In genomic region chr2:154659531-154660074, GRCm38 (mm10) we compare ENCODE assay signal across 9 mouse cellular contexts. TPM values are rescaled to one million over a fixed set of nuclear protein-coding genes. Genes with fewer than 3 reads are reported as not detected.
A peak's percentile ranks its signal among the peaks of the same experiment; 100 is the strongest.
DNase-seq lines count a peak whose midpoint lies in the region; ATAC-seq and TF ChIP-seq lines count a peak whose summit lies in the region.
"Had no signal": no experiment of that assay in that cellular context is flagged by ENCODE, and none has a peak within 500 bp of the region (broad histone marks: within the 10 kb centered on the region; RNA-seq: fewer than 3 reads in every experiment).

No protein-coding gene starts in this region.

- 90% methylated on average over 5 of the region's 5 CpGs for WGBS in heart, embryonic 11.5 days (ENCODE audit: insufficient replicate concordance)
- WGBS in spleen, adult 2 months = 44% methylated on average over 3 of the region's 5 CpGs
- 68% methylated on average over 2 of the region's 5 CpGs for WGBS in liver, embryonic 12.5 days (ENCODE audit: insufficient replicate concordance)

- no peak for TF ChIP-seq CTCF in spleen, adult 2 months (IDR thresholded peaks at IDR 0.05; ENCODE audit: extremely low read depth, insufficient read depth, insufficient read length, insufficient replicate concordance)

- H3K4me1 ChIP-seq in heart, embryonic 11.5 days (ENCODE audit: control insufficient read depth, insufficient read depth, low read length) = peaks cover 19% of the 10 kb centered on the region
- H3K4me1 ChIP-seq in spleen, adult 2 months (ENCODE audit: control insufficient read depth, insufficient read depth, insufficient read length) = peaks cover 10% of the 10 kb centered on the region; the same call in 1 of the 2 replicates
- H3K4me1 ChIP-seq in liver, embryonic 12.5 days = peaks cover 41% of the 10 kb centered on the region

- no peaks in the 10 kb centered on the region for H3K9me3 ChIP-seq in heart, embryonic 11.5 days (replicated peaks; ENCODE audit: control insufficient read depth, low read length)
- H3K9me3 ChIP-seq in liver, embryonic 12.5 days (replicated peaks) = no peaks in the 10 kb centered on the region

- H3K4me2 ChIP-seq in heart, embryonic 11.5 days = peak overlapping the region; percentile 82
- peak overlapping the region; percentile 86 for H3K4me2 ChIP-seq in liver, embryonic 12.5 days

- H3K9ac ChIP-seq in heart, embryonic 11.5 days (ENCODE audit: low read depth, low read length) = no peak overlapping the region
- peak overlapping the region; percentile 97; the same call in 1 of the 2 replicates for H3K9ac ChIP-seq in liver, embryonic 12.5 days

- no peaks in the 10 kb centered on the region for H3K36me3 ChIP-seq in heart, embryonic 11.5 days (ENCODE audit: control insufficient read depth, insufficient read depth, low read length)
- H3K36me3 ChIP-seq in spleen, adult 2 months (ENCODE audit: control insufficient read depth, insufficient read depth, low read length) = no peaks in the 10 kb centered on the region
- peaks cover 41% of the 10 kb centered on the region for H3K36me3 ChIP-seq in liver, embryonic 12.5 days

- DNase-seq in heart, adult 9 months (ENCODE audit: low spot score in 2 of 2) = no peak
- no peak for DNase-seq in spleen, adult 2 months (ENCODE audit: low read depth in 1 of 2, low spot score in 2 of 2)
- DNase-seq in spleen, adult 18-20 months = no peak
- no peak for DNase-seq in adrenal gland, postnatal 4 days (ENCODE audit: low spot score in 2 of 2)
- DNase-seq in gastrocnemius, adult 18-20 months (ENCODE audit: low spot score) = no peak
- DNase-seq in embryo, embryonic 10 days (ENCODE audit: low spot score) = no peak
- DNase-seq: left cerebral cortex, postnatal 4 days had no signal

- no peak overlapping the region for H3K27ac ChIP-seq in heart, embryonic 11.5 days (ENCODE audit: low read depth, low read length)
- peak overlapping the region; percentile 37; the same call in 1 of the 2 replicates for H3K27ac ChIP-seq in spleen, adult 2 months (ENCODE audit: insufficient read depth, low read length)
- H3K27ac ChIP-seq in liver, embryonic 12.5 days = peak overlapping the region; percentile 92

- no peaks in the 10 kb centered on the region for H3K27me3 ChIP-seq in heart, embryonic 11.5 days (ENCODE audit: control insufficient read depth, insufficient read depth, low read length)
- no peaks in the 10 kb centered on the region for H3K27me3 ChIP-seq in spleen, adult 2 months (ENCODE audit: control insufficient read depth, insufficient read depth, low read length)
- no peaks in the 10 kb centered on the region for H3K27me3 ChIP-seq in liver, embryonic 12.5 days (replicated peaks)

- no peak for TF ChIP-seq POLR2A in spleen, adult 2 months (IDR thresholded peaks at IDR 0.05; ENCODE audit: low read depth, low read length)

- ATAC-seq in heart, embryonic 11.5 days (replicated peaks; ENCODE audit: insufficient number of reproducible peaks, low FRiP score, low TSS enrichment) = no peak
- no peak for ATAC-seq in liver, embryonic 12.5 days

- 0 out of 2 replicates have a peak overlapping the region, but pooled peaks have one; percentile 0 for H3K4me3 ChIP-seq in heart, embryonic 11.5 days (ENCODE audit: low read depth, low read length)
- H3K4me3 ChIP-seq in spleen, adult 2 months (ENCODE audit: extremely low read depth, insufficient read depth, insufficient read length) = no peak overlapping the region
- H3K4me3 ChIP-seq in liver, embryonic 12.5 days = peak overlapping the region; percentile 10; the same call in 1 of the 2 replicates

RNA-seq across cellular contexts. Expression of gene Chmp4b, which starts 8.1 kb away (rescaled TPM):
- polyA plus RNA-seq in heart, embryonic 11.5 days (2014; fragmentation: Nextera tagmentation; extraction: Ambion mirVana) = 10.1 and 12.5 TPM in 2 replicates
- polyA plus RNA-seq in spleen, adult 2 months (2012; rRNA removed) = 52.8 and 63.3 TPM in 2 replicates
- polyA plus RNA-seq in liver, embryonic 12.5 days (2016; fragmentation: Nextera tagmentation; extraction: Ambion mirVana) = 17.6 and 18.2 TPM in 2 replicates
- total RNA-seq in adrenal gland, postnatal 4 days (2021) = 100 to 1,000 TPM; 214 to 228 TPM
- 100 to 1,000 TPM; 121 to 127 TPM for total RNA-seq in gastrocnemius, adult 18-20 months (2021)

RNA-seq across cellular contexts. Expression of gene 4930519P11Rik, which starts 46.4 kb away (rescaled TPM):
- polyA plus RNA-seq in heart, embryonic 11.5 days (2014; fragmentation: Nextera tagmentation; extraction: Ambion mirVana) = 0.72 TPM in 1 of 2 replicates, not detected in the other
- 0.80 and 1.4 TPM in 2 replicates for polyA plus RNA-seq in spleen, adult 2 months (2012; rRNA removed)
- polyA plus RNA-seq in liver, embryonic 12.5 days (2016; fragmentation: Nextera tagmentation; extraction: Ambion mirVana) = 0.45 TPM in 1 of 2 replicates, not detected in the other
- 1 to 10 TPM in 1 of 2 experiments, under 1 TPM in 1; 0.71 to 1.3 TPM for total RNA-seq in adrenal gland, postnatal 4 days (2021)
- total RNA-seq in gastrocnemius, adult 18-20 months (2021) = not detected
- total RNA-seq: left cerebral cortex, postnatal 4 days had no signal

RNA-seq across cellular contexts. Expression of gene Zfp341, which starts 46.5 kb away (rescaled TPM):
- polyA plus RNA-seq in heart, embryonic 11.5 days (2014; fragmentation: Nextera tagmentation; extraction: Ambion mirVana) = 0.77 and 0.93 TPM in 2 replicates
- polyA plus RNA-seq in spleen, adult 2 months (2012; rRNA removed) = 6.1 and 7.1 TPM in 2 replicates
- polyA plus RNA-seq in liver, embryonic 12.5 days (2016; fragmentation: Nextera tagmentation; extraction: Ambion mirVana) = 2.2 TPM in 2 replicates
- 1 to 10 TPM; 3.3 to 3.6 TPM for total RNA-seq in adrenal gland, postnatal 4 days (2021)
- total RNA-seq in gastrocnemius, adult 18-20 months (2021) = 1 to 10 TPM; 2.5 to 2.9 TPM

RNA-seq across cellular contexts. Expression of gene Pxmp4, which starts 56.1 kb away (rescaled TPM):
- polyA plus RNA-seq in heart, embryonic 11.5 days (2014; fragmentation: Nextera tagmentation; extraction: Ambion mirVana) = 21.4 and 23.5 TPM in 2 replicates
- 14.6 and 20.3 TPM in 2 replicates for polyA plus RNA-seq in spleen, adult 2 months (2012; rRNA removed)
- 24.5 and 26.1 TPM in 2 replicates for polyA plus RNA-seq in liver, embryonic 12.5 days (2016; fragmentation: Nextera tagmentation; extraction: Ambion mirVana)
- 10 to 100 TPM; 29.8 to 34.2 TPM for total RNA-seq in adrenal gland, postnatal 4 days (2021)
- 10 to 100 TPM; 12.3 to 14.1 TPM for total RNA-seq in gastrocnemius, adult 18-20 months (2021)
